Mouse (Mus musculus) embryonic facial prominence, embryonic 13.5 days (tissue): ENCODE data around the gene Ppy. TPM values are rescaled to one million over a fixed set of nuclear protein-coding genes. Genes with fewer than 3 reads are reported as not detected.

Source experiments
- ATAC-seq: fragments of 200-750 bp; cut with Nextera tagmentation; 2 replicates; pipeline ENCODE4 v1.8.0; 2017; ENCODE audit warnings: low read depth; ENCODE audit not compliant: insufficient number of reproducible peaks, insufficient read depth, low FRiP score, low TSS enrichment
- H3K27ac ChIP-seq: fragments of 300-500 bp; sonication (generic); 2 replicates; pipeline ENCODE4 v1.5.1; 2015; ENCODE audit warnings: moderate library complexity, mild to moderate bottlenecking, inconsistent platforms
- H3K27me3 ChIP-seq: fragments of 300-500 bp; sonication (generic); 2 replicates; pipeline ENCODE4 v1.6.1; 2015; ENCODE audit warnings: mild to moderate bottlenecking, inconsistent platforms
- H3K36me3 ChIP-seq: fragments of 300-500 bp; sonication (generic); 2 replicates; pipeline ENCODE4 v1.6.1; 2015; ENCODE audit warnings: mild to moderate bottlenecking, inconsistent platforms
- H3K4me1 ChIP-seq: fragments of 300-500 bp; sonication (generic); 2 replicates; pipeline ENCODE4 v1.6.1; 2015; ENCODE audit warnings: inconsistent platforms
- H3K4me2 ChIP-seq: fragments of 300-500 bp; sonication (generic); 2 replicates; pipeline ENCODE4 v1.6.1; 2015; ENCODE audit warnings: moderate library complexity, mild to moderate bottlenecking, inconsistent platforms
- H3K4me3 ChIP-seq: fragments of 300-500 bp; sonication (generic); 2 replicates; pipeline ENCODE4 v1.5.1; 2015; ENCODE audit warnings: mild to moderate bottlenecking, inconsistent platforms
- H3K9ac ChIP-seq: fragments of 300-500 bp; sonication (generic); 2 replicates; pipeline ENCODE4 v1.6.1; 2015; ENCODE audit warnings: mild to moderate bottlenecking, inconsistent platforms
- H3K9me3 ChIP-seq: fragments of 300-500 bp; sonication (generic); 2 replicates; pipeline ENCODE4 v1.6.1; 2016; ENCODE audit warnings: inconsistent platforms
- WGBS: fragments of 180-500 bp; shearing (Covaris S2); methylation state at CpG from one replicate; pipeline ENCODE4 v1.1.7; 2015; ENCODE audit warnings: mixed read lengths; 5-methylcytosine and 5-hydroxymethylcytosine counted together
- polyA plus RNA-seq: library from polyadenylated mRNA; unstranded; fragments of >200 nt; fragmentation: Nextera tagmentation; extraction: Ambion mirVana; gene quantifications from 2 replicates; pipeline ENCODE4 v1.2.1, GENCODE M21; 2015

Ppy gene
- polyA plus RNA-seq, 1 experiment from 2014 or later: not detected

DNA sequence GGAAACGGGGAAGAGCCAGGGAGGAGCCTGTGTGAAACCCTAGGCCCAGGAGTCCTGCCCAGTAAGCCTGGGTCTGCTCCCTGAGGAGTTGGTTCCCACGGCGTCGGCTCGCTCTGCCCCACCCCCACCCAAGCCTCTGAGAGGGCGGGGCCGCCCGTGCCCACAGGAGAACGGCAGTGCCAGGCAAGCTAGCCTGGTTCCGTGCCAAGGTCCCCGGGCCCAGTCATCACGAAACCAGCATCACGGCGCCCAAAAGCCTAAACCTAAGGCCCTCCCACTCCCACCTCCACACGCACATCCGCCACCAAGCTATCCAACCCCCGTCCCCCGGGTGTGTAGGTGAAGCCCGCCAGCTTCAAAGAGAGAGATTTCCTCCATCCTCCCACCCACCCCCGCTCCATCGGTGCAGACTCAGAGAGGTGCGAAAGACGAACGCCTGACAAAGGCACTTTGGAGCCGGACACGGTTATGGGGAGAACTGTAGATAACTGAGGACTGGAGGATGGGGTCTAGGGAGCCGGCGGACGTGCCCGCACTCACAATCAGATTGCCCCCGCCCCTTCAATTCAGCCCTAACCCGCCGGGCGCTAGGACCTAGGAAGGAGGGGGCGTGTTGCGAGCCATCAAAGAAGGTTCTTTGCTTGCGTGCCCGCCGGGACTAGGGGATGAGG, 13.9 kb downstream of the Ppy start:
- Histone ChIP-seq H3K4me3 (peak overlapping the region; percentile 69), H3K4me1 (peaks cover 28% of the 10 kb centered on the region), H3K27ac (peak overlapping the region; percentile 93), H3K4me2 (peak overlapping the region; percentile 90), H3K9me3 (no peaks in the 10 kb centered on the region), H3K27me3 (no peaks in the 10 kb centered on the region), H3K36me3 (0 out of 2 replicates have a peak, but pooled peaks cover 3% of the 10 kb centered on the region), H3K9ac (peak overlapping the region; percentile 71)
- 0% methylated on average over 39 of the region's 39 CpGs for WGBS
- peak; percentile 78 for ATAC-seq

DNA sequence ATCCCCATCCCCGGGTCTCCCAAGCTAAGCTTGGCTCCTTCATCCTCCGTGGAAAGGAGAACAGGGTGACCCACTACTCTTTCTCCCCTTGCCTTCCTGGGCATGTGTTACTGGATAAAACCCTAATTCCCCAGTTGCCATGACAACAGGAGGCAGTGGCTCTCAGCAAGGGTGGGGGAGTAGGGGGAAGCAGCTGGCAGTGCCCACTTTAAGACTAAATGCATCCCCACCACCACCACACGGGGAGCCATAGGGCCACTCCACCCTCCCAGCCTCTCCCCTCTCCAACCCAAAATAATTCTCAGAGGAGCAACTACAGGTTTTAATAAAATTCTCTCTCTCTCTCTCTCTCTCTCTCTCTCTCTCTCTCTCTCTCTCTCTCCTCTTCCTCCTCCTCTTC, 14.8 kb downstream of the Ppy start:
- WGBS: 6% methylated on average over 3 of the region's 3 CpGs
- peak overlapping the region; percentile 93 for H3K27ac ChIP-seq
- peak overlapping the region; percentile 71 for H3K9ac ChIP-seq
- H3K4me3 ChIP-seq: peak overlapping the region; percentile 69
- H3K9me3 ChIP-seq: no peaks in the 10 kb centered on the region
- 0 out of 2 replicates have a peak, but pooled peaks cover 3% of the 10 kb centered on the region for H3K36me3 ChIP-seq
- H3K4me2 ChIP-seq: peak overlapping the region; percentile 90
- H3K4me1 ChIP-seq: peaks cover 37% of the 10 kb centered on the region
- no peak for ATAC-seq
- H3K27me3 ChIP-seq: no peaks in the 10 kb centered on the region

DNA sequence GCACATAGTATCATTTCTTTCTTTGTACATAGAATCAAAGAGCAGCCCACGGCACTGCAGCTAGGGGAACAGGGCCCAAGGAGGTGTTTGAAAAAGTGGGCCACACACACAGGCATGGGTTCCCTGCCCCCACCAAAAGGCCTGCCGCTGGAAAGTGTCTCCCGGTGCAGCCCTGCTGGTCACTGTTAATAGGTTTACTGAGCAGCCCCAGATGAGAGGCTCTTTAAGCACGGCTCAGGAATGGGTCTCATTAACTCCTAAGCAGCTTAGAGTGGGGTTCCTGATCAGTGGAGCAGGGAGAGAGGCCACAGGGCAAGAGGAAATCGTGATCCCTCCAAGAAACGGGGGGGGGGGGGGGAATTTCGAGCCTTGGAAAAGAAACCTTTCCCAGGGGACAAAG, 17.0 kb downstream of the Ppy start:
- Histone ChIP-seq H3K9ac (no peak overlapping the region), H3K4me3 (no peak overlapping the region), H3K27ac (no peak overlapping the region), H3K4me1 (peaks cover 30% of the 10 kb centered on the region), H3K4me2 (no peak overlapping the region), H3K36me3 (peaks cover 7% of the 10 kb centered on the region; the same call in 1 of the 2 replicates), H3K9me3 (no peaks in the 10 kb centered on the region), H3K27me3 (no peaks in the 10 kb centered on the region)
- no peak for ATAC-seq
- WGBS: 27% methylated on average over 7 of the region's 7 CpGs

DNA sequence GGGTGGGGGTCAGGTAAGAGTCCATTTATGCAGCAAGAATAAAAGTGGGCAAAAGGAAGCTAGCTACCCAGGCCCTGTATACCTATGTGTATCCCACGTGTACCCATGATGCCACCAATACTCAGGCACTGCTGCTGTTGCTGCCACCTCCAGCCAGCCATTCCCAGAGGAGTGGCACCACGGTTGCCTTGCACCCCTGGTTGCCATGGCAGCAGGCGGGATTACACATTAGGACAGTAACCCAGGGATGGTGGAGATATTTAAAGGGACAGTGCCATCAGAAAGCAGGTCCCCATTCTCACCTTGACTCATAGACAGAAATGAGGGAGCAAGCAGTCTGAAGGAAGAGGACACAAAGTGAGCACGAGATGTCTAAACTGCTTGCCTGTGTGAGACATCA, 17.9 kb downstream of the Ppy start:
- Histone ChIP-seq H3K4me1 (peaks cover 29% of the 10 kb centered on the region), H3K9me3 (no peaks in the 10 kb centered on the region), H3K27ac (no peak overlapping the region), H3K4me2 (no peak overlapping the region), H3K9ac (no peak overlapping the region), H3K36me3 (peaks cover 12% of the 10 kb centered on the region), H3K27me3 (no peaks in the 10 kb centered on the region), H3K4me3 (no peak overlapping the region)
- ATAC-seq: no peak
- WGBS: 53% methylated on average over 4 of the region's 4 CpGs

DNA sequence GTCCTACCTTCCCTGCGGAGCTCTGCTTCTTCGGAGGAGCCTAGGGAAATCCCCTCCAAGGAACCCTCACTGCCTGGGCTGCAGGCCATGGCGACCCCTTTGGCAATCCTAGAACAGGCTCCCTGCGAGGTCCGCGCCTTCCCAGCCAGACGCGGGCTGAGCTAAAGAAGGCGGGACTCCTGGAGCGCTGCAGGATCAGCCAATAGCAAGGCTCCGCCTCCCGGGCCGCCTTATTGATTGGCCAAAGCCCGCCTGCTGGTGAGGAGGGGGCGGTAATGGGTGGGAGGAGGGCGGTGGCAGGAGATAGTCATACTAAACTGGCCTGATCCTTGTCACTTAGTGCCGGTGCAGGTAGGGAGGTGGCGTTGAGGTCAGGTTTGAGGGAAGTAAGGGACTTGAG, 18.8 kb downstream of the Ppy start:
- peaks cover 14% of the 10 kb centered on the region for H3K36me3 ChIP-seq
- peak overlapping the region; percentile 48 for H3K4me3 ChIP-seq
- peaks cover 29% of the 10 kb centered on the region for H3K4me1 ChIP-seq
- H3K27ac ChIP-seq: no peak overlapping the region; the same call in 1 of the 2 replicates
- WGBS: under 1% methylated on average over 18 of the region's 18 CpGs
- H3K27me3 ChIP-seq: no peaks in the 10 kb centered on the region
- peak overlapping the region; percentile 76 for H3K9ac ChIP-seq
- H3K4me2 ChIP-seq: peak overlapping the region; percentile 92
- ATAC-seq: peak; percentile 80
- H3K9me3 ChIP-seq: no peaks in the 10 kb centered on the region

DNA sequence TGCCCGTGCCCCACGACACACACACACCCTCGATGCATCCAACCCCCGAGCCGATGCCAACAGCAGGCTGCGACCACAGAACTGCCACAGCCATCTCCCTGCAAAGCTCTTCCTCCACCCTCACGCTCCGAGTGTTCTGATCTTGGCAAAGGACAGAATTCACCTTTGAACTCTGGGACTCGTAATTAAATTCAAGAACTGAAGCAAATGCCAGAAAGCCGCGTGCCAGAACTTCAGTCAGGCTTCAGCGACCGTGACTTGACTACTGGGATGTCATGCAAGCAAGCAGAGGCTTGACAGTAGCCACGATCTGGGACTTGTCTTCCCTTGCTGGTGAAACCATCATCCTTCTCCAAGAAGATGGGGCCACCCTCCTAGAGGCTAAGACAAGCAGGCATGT, 27.4 kb downstream of the Ppy start:
- no peak for ATAC-seq
- Histone ChIP-seq H3K9ac (no peak overlapping the region), H3K9me3 (no peaks in the 10 kb centered on the region), H3K27me3 (peaks cover 4% of the 10 kb centered on the region), H3K27ac (no peak overlapping the region), H3K36me3 (peaks cover 10% of the 10 kb centered on the region; the same call in 1 of the 2 replicates), H3K4me1 (peaks cover 14% of the 10 kb centered on the region; the same call in 1 of the 2 replicates), H3K4me3 (no peak overlapping the region), H3K4me2 (no peak overlapping the region)
- 69% methylated on average over 14 of the region's 14 CpGs for WGBS

DNA sequence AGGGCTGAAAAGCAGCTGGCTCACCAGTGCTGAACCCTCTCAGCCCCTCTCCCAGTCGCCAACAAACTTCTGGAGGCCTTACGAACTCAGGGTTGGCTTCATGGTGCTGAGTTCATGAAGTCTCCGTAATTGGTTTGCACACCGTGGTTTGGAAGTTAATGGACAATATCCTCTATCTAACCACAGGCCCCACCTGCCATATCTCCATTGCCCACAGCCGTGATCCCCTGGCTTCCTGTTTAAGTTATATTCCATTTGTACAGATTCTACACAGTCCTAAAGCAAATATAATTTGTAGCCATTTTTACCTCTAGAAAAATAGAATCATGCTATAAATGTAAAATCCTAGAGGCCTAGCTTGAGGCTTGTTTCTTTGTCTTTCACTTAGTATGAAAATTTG, 28.4 kb downstream of the Ppy start:
- peaks cover 18% of the 10 kb centered on the region for H3K4me1 ChIP-seq
- H3K9me3 ChIP-seq: no peaks in the 10 kb centered on the region
- H3K27ac ChIP-seq: no peak overlapping the region
- no peak overlapping the region for H3K4me3 ChIP-seq
- H3K4me2 ChIP-seq: no peak overlapping the region
- no peak for ATAC-seq
- peaks cover 4% of the 10 kb centered on the region for H3K27me3 ChIP-seq
- no peak overlapping the region for H3K9ac ChIP-seq
- 0 out of 2 replicates have a peak, but pooled peaks cover 4% of the 10 kb centered on the region for H3K36me3 ChIP-seq
- WGBS: 76% methylated on average over 5 of the region's 5 CpGs

DNA sequence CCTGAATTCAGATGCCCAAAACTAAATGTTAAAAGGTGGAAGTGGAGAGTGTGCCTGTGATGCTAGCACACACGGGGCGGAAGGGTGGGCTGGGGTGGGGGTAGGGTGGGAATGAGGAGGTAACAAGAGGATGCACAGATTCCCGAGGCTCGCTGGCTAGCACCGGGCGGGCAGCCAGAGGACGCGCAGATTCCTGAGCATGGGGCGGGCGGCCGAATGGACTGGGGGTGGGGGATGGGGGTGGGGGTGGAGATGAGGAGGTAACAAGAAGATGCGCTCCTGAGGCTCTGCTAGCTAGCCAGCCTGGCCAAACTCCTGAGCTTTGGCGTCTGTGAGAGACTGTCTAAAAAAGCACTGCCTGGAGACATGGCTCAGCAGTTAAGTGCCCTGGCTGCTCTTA, 30.7 kb downstream of the Ppy start:
- H3K27me3 ChIP-seq: peaks cover 4% of the 10 kb centered on the region
- H3K9ac ChIP-seq: no peak overlapping the region
- ATAC-seq: no peak
- peak overlapping the region; percentile 40 for H3K4me2 ChIP-seq
- no peak overlapping the region for H3K27ac ChIP-seq
- no peaks in the 10 kb centered on the region for H3K9me3 ChIP-seq
- no peaks in the 10 kb centered on the region for H3K36me3 ChIP-seq
- 1% methylated on average over 13 of the region's 13 CpGs for WGBS
- H3K4me1 ChIP-seq: peaks cover 18% of the 10 kb centered on the region
- H3K4me3 ChIP-seq: no peak overlapping the region

DNA sequence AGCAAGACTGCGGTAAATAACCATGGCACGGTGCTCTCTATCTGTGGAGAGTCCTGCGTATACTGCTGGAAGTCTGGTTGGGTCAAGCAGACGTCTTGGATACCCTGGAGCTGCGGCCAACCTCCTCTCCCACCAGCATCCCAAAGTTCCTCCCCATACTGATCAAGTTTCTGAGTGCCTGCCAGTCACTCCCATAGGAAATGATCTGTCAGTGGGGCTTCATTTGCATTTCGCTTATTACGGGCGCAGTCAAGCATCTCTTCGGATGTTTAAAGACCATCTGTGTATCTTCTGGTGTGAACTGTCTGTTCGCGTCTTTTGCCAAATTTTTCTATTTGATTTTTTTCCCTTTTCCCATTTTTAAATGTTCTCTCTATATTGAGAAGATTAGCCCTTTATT, 31.5 kb downstream of the Ppy start:
- WGBS: 38% methylated on average over 11 of the region's 11 CpGs
- H3K36me3 ChIP-seq: no peaks in the 10 kb centered on the region
- no peak for ATAC-seq
- H3K9me3 ChIP-seq: no peaks in the 10 kb centered on the region
- H3K4me3 ChIP-seq: no peak overlapping the region
- no peak overlapping the region for H3K9ac ChIP-seq
- H3K4me2 ChIP-seq: no peak overlapping the region
- peaks cover 4% of the 10 kb centered on the region for H3K27me3 ChIP-seq
- H3K4me1 ChIP-seq: peaks cover 18% of the 10 kb centered on the region
- no peak overlapping the region for H3K27ac ChIP-seq

DNA sequence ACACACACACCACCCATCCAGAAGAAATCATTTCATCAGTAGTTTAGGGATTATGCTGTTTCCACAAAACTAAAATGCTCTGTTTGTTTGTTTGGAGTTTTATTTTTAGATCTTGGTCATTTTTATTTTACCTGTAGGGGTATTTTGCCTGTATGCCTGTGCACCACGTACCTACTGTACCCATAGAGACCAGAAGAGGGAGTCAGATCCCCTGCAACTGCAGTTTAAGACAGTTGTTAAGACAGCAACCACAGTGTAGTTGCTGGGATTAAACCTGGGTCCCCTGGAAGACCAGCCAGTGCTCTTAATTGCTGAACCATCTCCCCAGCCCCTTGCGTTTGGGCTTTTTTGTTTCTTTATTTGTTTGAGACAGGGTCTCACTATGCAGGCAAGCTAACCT, 32.1 kb downstream of the Ppy start:
- H3K27me3 ChIP-seq: peaks cover 4% of the 10 kb centered on the region
- ATAC-seq: no peak
- no peak overlapping the region for H3K27ac ChIP-seq
- H3K4me3 ChIP-seq: no peak overlapping the region
- WGBS: 39% methylated on average over 2 of the region's 2 CpGs
- H3K9ac ChIP-seq: no peak overlapping the region
- peaks cover 18% of the 10 kb centered on the region for H3K4me1 ChIP-seq
- no peaks in the 10 kb centered on the region for H3K36me3 ChIP-seq
- no peak overlapping the region for H3K4me2 ChIP-seq
- no peaks in the 10 kb centered on the region for H3K9me3 ChIP-seq

DNA sequence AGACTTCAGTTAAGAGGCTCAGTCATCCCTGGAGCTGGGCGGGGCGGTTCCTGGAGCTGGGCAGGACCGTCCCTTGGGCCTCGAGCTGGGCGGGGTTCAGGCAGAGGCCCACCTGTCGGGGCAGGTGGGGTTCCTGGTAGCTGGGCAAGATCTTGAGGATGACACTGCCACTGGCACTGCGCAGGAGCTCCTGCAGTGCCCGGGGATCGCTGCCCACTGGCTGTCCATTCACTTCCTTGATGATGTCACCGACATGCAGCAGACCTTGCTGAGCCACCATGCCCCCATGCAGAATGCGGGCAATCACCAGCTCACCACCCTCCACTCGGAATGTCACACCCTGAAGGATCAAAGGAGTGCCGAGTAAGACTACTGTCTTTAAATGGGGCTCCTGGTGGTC, 38.0 kb downstream of the Ppy start:
- 80% methylated on average over 13 of the region's 13 CpGs for WGBS
- Histone ChIP-seq H3K36me3 (peaks cover 31% of the 10 kb centered on the region), H3K4me2 (no peak overlapping the region), H3K4me3 (no peak overlapping the region), H3K9me3 (no peaks in the 10 kb centered on the region), H3K4me1 (peaks cover 3% of the 10 kb centered on the region; the same call in 1 of the 2 replicates), H3K27me3 (peaks cover 19% of the 10 kb centered on the region), H3K27ac (no peak overlapping the region), H3K9ac (no peak overlapping the region)
- no peak for ATAC-seq

DNA sequence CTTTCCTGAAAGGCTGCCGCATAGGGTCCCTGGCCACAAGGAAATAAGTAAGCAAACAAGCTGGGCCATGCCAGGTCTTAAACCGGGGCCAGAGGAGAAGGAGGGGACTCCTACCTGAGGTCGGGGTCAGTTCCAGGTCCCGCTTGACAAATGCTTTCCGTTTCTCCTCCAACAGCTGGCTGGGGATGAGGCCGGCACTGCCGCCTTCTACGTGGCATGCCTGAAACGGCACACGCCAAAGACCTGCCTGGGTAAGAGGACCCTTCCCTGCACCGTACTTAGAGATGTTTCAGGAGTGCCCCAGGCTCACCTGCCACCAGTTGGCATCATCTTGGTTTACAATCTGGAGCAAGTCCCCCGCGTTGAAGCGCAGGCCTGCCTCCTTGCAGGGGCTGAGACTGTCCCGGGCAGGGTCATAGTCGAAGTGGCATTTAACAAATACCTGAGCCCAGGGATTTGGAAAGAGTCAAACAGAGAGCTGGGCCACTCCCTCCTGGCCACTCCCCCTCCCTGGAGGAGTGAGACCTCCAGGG, 39.1 kb downstream of the Ppy start:
- ATAC-seq: no peak
- H3K4me3 ChIP-seq: no peak overlapping the region
- peaks cover 31% of the 10 kb centered on the region for H3K36me3 ChIP-seq
- no peak overlapping the region for H3K9ac ChIP-seq
- WGBS: 29% methylated on average over 16 of the region's 16 CpGs
- no peaks in the 10 kb centered on the region for H3K9me3 ChIP-seq
- H3K4me1 ChIP-seq: peaks cover 3% of the 10 kb centered on the region; the same call in 1 of the 2 replicates
- peaks cover 19% of the 10 kb centered on the region for H3K27me3 ChIP-seq
- H3K4me2 ChIP-seq: peak overlapping the region; percentile 88
- H3K27ac ChIP-seq: no peak overlapping the region
